Mouse (Mus musculus): ENCODE measurements at regions not wholly inside any gene's neighbourhood (a gene's known extent, or its start where the extent isn't known, plus 50 kb on each side); places are given as distances from the start of the nearest gene placed in this dataset.

GRCm38 (mm10) chr3:41433106-41433505 lies 122.4 kb upstream of the Jade1 start:
- H3K4me3 ChIP-seq = no peak overlapping the region
- no peaks in the 10 kb centered on the region for H3K9me3 ChIP-seq (replicated peaks)
- no peaks in the 10 kb centered on the region for H3K36me3 ChIP-seq
- H3K9ac ChIP-seq = no peak overlapping the region
- no peak overlapping the region for H3K4me2 ChIP-seq
- no peak overlapping the region for H3K27ac ChIP-seq
- 68% methylated on average over 3 of the region's 3 CpGs for WGBS
- no peak for ATAC-seq (replicated peaks; ENCODE audit: insufficient number of reproducible peaks, insufficient read depth, low FRiP score, low read depth)
- no peaks in the 10 kb centered on the region for H3K27me3 ChIP-seq
- peaks cover 8% of the 10 kb centered on the region for H3K4me1 ChIP-seq (replicated peaks)

GRCm38 (mm10) chr3:41432376-41432775 lies 123.2 kb upstream of the Jade1 start:
- no peak overlapping the region for H3K9ac ChIP-seq
- no peaks in the 10 kb centered on the region for H3K9me3 ChIP-seq (replicated peaks)
- no peak for ATAC-seq (replicated peaks; ENCODE audit: insufficient number of reproducible peaks, insufficient read depth, low FRiP score, low read depth)
- peaks cover 8% of the 10 kb centered on the region for H3K4me1 ChIP-seq (replicated peaks)
- 74% methylated on average over 5 of the region's 5 CpGs for WGBS
- no peaks in the 10 kb centered on the region for H3K36me3 ChIP-seq
- no peaks in the 10 kb centered on the region for H3K27me3 ChIP-seq
- H3K4me3 ChIP-seq = no peak overlapping the region
- no peak overlapping the region for H3K27ac ChIP-seq
- H3K4me2 ChIP-seq = no peak overlapping the region

GRCm38 (mm10) chr3:41430191-41430590 lies 125.3 kb upstream of the Jade1 start:
- Histone ChIP-seq H3K4me3 (no peak overlapping the region), H3K27ac (no peak overlapping the region), H3K27me3 (no peaks in the 10 kb centered on the region), H3K4me2 (no peak overlapping the region), H3K9me3 (replicated peaks) (no peaks in the 10 kb centered on the region), H3K4me1 (replicated peaks) (peaks cover 13% of the 10 kb centered on the region), H3K9ac (no peak overlapping the region), H3K36me3 (no peaks in the 10 kb centered on the region)
- no peak for ATAC-seq (replicated peaks; ENCODE audit: insufficient number of reproducible peaks, insufficient read depth, low FRiP score, low read depth)
- 35% methylated on average over 3 of the region's 3 CpGs for WGBS

- H3K36me3 ChIP-seq = no peaks in the 10 kb centered on the region
- 81% methylated on average over 3 of the region's 3 CpGs for WGBS
- peaks cover 21% of the 10 kb centered on the region for H3K4me1 ChIP-seq (replicated peaks)
- no peak overlapping the region for H3K9ac ChIP-seq
- no peak overlapping the region for H3K27ac ChIP-seq
- H3K4me2 ChIP-seq = no peak overlapping the region
- H3K9me3 ChIP-seq (replicated peaks) = no peaks in the 10 kb centered on the region
- no peaks in the 10 kb centered on the region for H3K27me3 ChIP-seq
- ATAC-seq (replicated peaks; ENCODE audit: insufficient number of reproducible peaks, insufficient read depth, low FRiP score, low read depth) = no peak
- no peak overlapping the region for H3K4me3 ChIP-seq
Measured at GRCm38 (mm10) chr3:41426946-41427345, 128.6 kb upstream of the Jade1 start.

GRCm38 (mm10) chr3:41425863-41426262 lies 129.7 kb upstream of the Jade1 start:
- no peak for ATAC-seq (replicated peaks; ENCODE audit: insufficient number of reproducible peaks, insufficient read depth, low FRiP score, low read depth)
- Histone ChIP-seq H3K4me1 (replicated peaks) (peaks cover 21% of the 10 kb centered on the region), H3K9ac (no peak overlapping the region), H3K27ac (no peak overlapping the region), H3K4me2 (no peak overlapping the region), H3K4me3 (no peak overlapping the region), H3K9me3 (replicated peaks) (no peaks in the 10 kb centered on the region), H3K36me3 (no peaks in the 10 kb centered on the region), H3K27me3 (no peaks in the 10 kb centered on the region; the same call in 1 of the 2 replicates)
- 56% methylated on average over 8 of the region's 8 CpGs for WGBS

GRCm38 (mm10) chr3:41424142-41424939 lies 131.2 kb upstream of the Jade1 start:
- Histone ChIP-seq H3K4me1 (replicated peaks) (peaks cover 13% of the 10 kb centered on the region), H3K36me3 (no peaks in the 10 kb centered on the region), H3K27me3 (no peaks in the 10 kb centered on the region; the same call in 1 of the 2 replicates), H3K4me2 (no peak overlapping the region), H3K27ac (no peak overlapping the region), H3K9me3 (replicated peaks) (no peaks in the 10 kb centered on the region), H3K9ac (no peak overlapping the region), H3K4me3 (no peak overlapping the region)
- 30% methylated on average over 10 of the region's 10 CpGs for WGBS
- no peak for ATAC-seq (replicated peaks; ENCODE audit: insufficient number of reproducible peaks, insufficient read depth, low FRiP score, low read depth)

- no peak overlapping the region for H3K27ac ChIP-seq
- H3K9me3 ChIP-seq (replicated peaks) = no peaks in the 10 kb centered on the region
- no peaks in the 10 kb centered on the region; the same call in 1 of the 2 replicates for H3K27me3 ChIP-seq
- H3K4me1 ChIP-seq (replicated peaks) = peaks cover 13% of the 10 kb centered on the region
- no peaks in the 10 kb centered on the region for H3K36me3 ChIP-seq
- WGBS = 61% methylated on average over 5 of the region's 5 CpGs
- no peak for ATAC-seq (replicated peaks; ENCODE audit: insufficient number of reproducible peaks, insufficient read depth, low FRiP score, low read depth)
- no peak overlapping the region for H3K4me2 ChIP-seq
- no peak overlapping the region for H3K9ac ChIP-seq
- no peak overlapping the region for H3K4me3 ChIP-seq
Measured at GRCm38 (mm10) chr3:41423630-41424029, 131.9 kb upstream of the Jade1 start.

GRCm38 (mm10) chr3:41422615-41423579 lies 132.6 kb upstream of the Jade1 start:
- Histone ChIP-seq H3K9me3 (replicated peaks) (no peaks in the 10 kb centered on the region), H3K4me3 (no peak overlapping the region), H3K27me3 (no peaks in the 10 kb centered on the region; the same call in 1 of the 2 replicates), H3K9ac (no peak overlapping the region), H3K4me2 (no peak overlapping the region; the same call in 1 of the 2 replicates), H3K4me1 (replicated peaks) (peaks cover 13% of the 10 kb centered on the region), H3K36me3 (no peaks in the 10 kb centered on the region), H3K27ac (no peak overlapping the region)
- WGBS = 30% methylated on average over 14 of the region's 14 CpGs
- ATAC-seq (replicated peaks; ENCODE audit: insufficient number of reproducible peaks, insufficient read depth, low FRiP score, low read depth) = no peak

GRCm38 (mm10) chr3:41413771-41414170 lies 141.8 kb upstream of the Jade1 start:
- Histone ChIP-seq H3K9me3 (replicated peaks) (no peaks in the 10 kb centered on the region), H3K4me1 (replicated peaks) (peaks cover 8% of the 10 kb centered on the region), H3K9ac (no peak overlapping the region), H3K27me3 (no peaks in the 10 kb centered on the region), H3K4me2 (no peak overlapping the region), H3K4me3 (no peak overlapping the region), H3K36me3 (no peaks in the 10 kb centered on the region), H3K27ac (no peak overlapping the region)
- WGBS = 75% methylated on average over 1 of the region's 1 CpGs
- no peak for ATAC-seq (replicated peaks; ENCODE audit: insufficient number of reproducible peaks, insufficient read depth, low FRiP score, low read depth)

- H3K4me3 ChIP-seq = no peak overlapping the region
- 70% methylated on average over 2 of the region's 2 CpGs for WGBS
- H3K27me3 ChIP-seq = no peaks in the 10 kb centered on the region
Measured at GRCm38 (mm10) chr3:41412698-41413097, 142.8 kb upstream of the Jade1 start.

More at GRCm38 (mm10) chr3:41412698-41413097, 142.8 kb upstream of the Jade1 start:
- ATAC-seq (replicated peaks; ENCODE audit: insufficient number of reproducible peaks, insufficient read depth, low FRiP score, low read depth) = no peak
- H3K27ac ChIP-seq = no peak overlapping the region
- H3K9ac ChIP-seq = no peak overlapping the region
- no peak overlapping the region for H3K4me2 ChIP-seq
- H3K9me3 ChIP-seq (replicated peaks) = no peaks in the 10 kb centered on the region
- H3K36me3 ChIP-seq = no peaks in the 10 kb centered on the region
- H3K4me1 ChIP-seq (replicated peaks) = peaks cover 12% of the 10 kb centered on the region

All from heart, embryonic 15.5 days (tissue).